Mouse (Mus musculus): ENCODE results near the gene Sympk. TPM values are rescaled to one million over a fixed set of nuclear protein-coding genes. Genes with fewer than 3 reads are reported as not detected.
"Not testable (repeated sequence)": the region's sequence is repeated elsewhere in the genome, so short reads cannot be mapped to it uniquely, and the experiment has no call there.

Gene Sympk
- polyA plus RNA-seq, 1 experiment, result 71.8 TPM

DNA sequence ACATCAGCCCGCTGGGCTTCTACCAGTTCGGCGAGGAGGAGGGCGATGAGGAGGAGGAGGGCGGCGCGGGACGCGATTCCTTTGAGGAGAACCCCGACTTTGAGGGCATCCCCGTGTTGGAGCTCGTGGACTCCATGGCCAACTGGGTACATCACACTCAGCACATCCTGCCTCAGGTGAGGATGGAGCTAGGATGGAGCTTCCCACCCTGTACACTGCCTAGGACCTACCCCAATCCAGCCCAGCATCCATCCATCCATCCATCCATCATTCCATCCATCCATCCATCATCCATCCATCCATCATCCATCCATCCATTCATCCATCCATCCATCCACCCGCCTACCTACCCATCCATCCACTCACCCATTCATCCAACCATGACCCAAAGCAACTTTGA, 41.7 kb downstream of the Sympk start:
- peaks cover 19% of the 10 kb centered on the region for H3K27me3 ChIP-seq (ENCODE audit: control insufficient read depth, insufficient read depth, low read length)
- TF ChIP-seq CTCF (IDR thresholded peaks at IDR 0.05; ENCODE audit: extremely low read depth, insufficient read length, insufficient replicate concordance, low read depth, low read length), result no peak
- no peak for TF ChIP-seq POLR2A (IDR thresholded peaks at IDR 0.05; ENCODE audit: low read depth, low read length)
- no peak overlapping the region for H3K4me3 ChIP-seq (ENCODE audit: low read depth, low read length)
- H3K36me3 ChIP-seq (ENCODE audit: control insufficient read depth, insufficient read depth, low read length), result no peaks in the 10 kb centered on the region
- WGBS, result 45% methylated on average over 13 of the region's 13 CpGs
- no peaks in the 10 kb centered on the region for H3K4me1 ChIP-seq (ENCODE audit: control insufficient read depth, insufficient read depth, insufficient read length, low read length)
- H3K27ac ChIP-seq (ENCODE audit: insufficient read depth, low read depth, low read length), result no peak overlapping the region

DNA sequence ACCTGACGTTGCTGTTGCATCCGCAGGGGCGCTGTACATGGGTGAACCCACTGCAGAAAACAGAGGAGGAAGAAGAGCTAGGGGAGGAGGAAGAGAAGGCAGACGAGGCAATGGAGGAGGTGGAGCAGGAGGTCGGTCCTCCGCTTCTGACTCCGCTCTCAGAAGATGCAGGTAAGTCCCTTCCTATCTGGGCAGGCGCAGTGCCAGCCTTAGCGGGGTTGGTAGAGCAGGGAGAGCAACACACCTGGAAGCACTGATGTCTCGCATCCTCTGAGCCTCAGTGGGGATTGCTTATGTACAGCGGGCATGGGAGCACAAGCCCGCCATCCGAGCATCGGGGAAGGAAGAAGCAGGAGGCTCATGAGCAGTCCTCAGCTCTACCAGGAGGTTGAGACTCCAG, 42.9 kb downstream of the Sympk start:
- H3K4me3 ChIP-seq (ENCODE audit: low read depth, low read length), result no peak overlapping the region
- no peaks in the 10 kb centered on the region for H3K4me1 ChIP-seq (ENCODE audit: control insufficient read depth, insufficient read depth, insufficient read length, low read length)
- 41% methylated on average over 14 of the region's 14 CpGs for WGBS
- no peaks in the 10 kb centered on the region for H3K36me3 ChIP-seq (ENCODE audit: control insufficient read depth, insufficient read depth, low read length)
- no peak overlapping the region for H3K27ac ChIP-seq (ENCODE audit: insufficient read depth, low read depth, low read length)
- peaks cover 19% of the 10 kb centered on the region for H3K27me3 ChIP-seq (ENCODE audit: control insufficient read depth, insufficient read depth, low read length)
- TF ChIP-seq POLR2A (IDR thresholded peaks at IDR 0.05; ENCODE audit: low read depth, low read length) (no peak), CTCF (IDR thresholded peaks at IDR 0.05; ENCODE audit: extremely low read depth, insufficient read length, insufficient replicate concordance, low read depth, low read length) (no peak)

DNA sequence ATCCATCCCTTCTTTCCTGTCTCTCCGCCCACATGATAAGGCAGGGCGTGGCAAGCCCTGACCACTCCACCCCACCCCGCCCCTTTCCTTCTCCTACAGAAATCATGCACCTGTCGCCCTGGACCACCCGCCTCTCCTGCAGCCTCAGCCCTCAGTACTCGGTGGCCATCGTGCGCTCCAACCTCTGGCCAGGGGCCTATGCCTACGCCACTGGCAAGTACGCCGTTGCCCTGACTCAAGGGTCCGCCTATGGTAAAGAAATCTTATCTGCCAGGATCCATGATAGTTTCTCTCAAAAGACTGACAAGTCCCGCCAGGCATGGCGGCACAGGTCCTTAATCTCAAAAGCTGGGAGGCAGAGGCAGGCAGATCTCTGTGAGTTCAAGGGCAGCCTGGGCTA, 43.8 kb downstream of the Sympk start:
- no peak for TF ChIP-seq CTCF (IDR thresholded peaks at IDR 0.05; ENCODE audit: extremely low read depth, insufficient read length, insufficient replicate concordance, low read depth, low read length)
- no peak for TF ChIP-seq POLR2A (IDR thresholded peaks at IDR 0.05; ENCODE audit: low read depth, low read length)
- WGBS, result 47% methylated on average over 14 of the region's 14 CpGs

DNA sequence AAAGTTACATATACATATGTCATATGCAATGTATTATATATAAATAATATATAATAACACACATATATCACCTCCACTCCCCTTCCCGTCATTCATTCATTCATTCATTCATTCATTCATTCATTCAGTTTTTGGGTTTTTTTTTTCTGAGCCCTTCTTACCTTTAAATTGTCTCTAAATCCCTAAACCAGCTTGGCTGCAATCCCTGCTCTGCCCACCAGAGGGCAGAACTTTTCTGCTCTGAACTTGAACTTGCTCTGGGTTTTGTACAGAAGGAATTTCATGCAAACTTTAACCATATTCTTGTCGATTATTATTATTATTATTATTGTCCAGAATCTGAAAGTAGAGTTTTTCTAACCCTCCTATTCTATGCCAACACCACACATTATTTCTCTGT, 44.5 kb downstream of the Sympk start:
- no peak for TF ChIP-seq POLR2A (IDR thresholded peaks at IDR 0.05; ENCODE audit: low read depth, low read length)
- TF ChIP-seq CTCF (IDR thresholded peaks at IDR 0.05; ENCODE audit: extremely low read depth, insufficient read length, insufficient replicate concordance, low read depth, low read length), result peak; percentile 39; the same call in 1 of the 2 replicates
- Histone ChIP-seq H3K27me3 (ENCODE audit: control insufficient read depth, insufficient read depth, low read length) (peaks cover 19% of the 10 kb centered on the region), H3K36me3 (ENCODE audit: control insufficient read depth, insufficient read depth, low read length) (no peaks in the 10 kb centered on the region), H3K4me3 (ENCODE audit: low read depth, low read length) (no peak overlapping the region), H3K27ac (ENCODE audit: insufficient read depth, low read depth, low read length) (no peak overlapping the region), H3K4me1 (ENCODE audit: control insufficient read depth, insufficient read depth, insufficient read length, low read length) (no peaks in the 10 kb centered on the region)
- WGBS, result 0% methylated on average over 2 of the region's 2 CpGs

More for the DNA sequence above, 43.8 kb downstream of the Sympk start:
- H3K36me3 ChIP-seq (ENCODE audit: control insufficient read depth, insufficient read depth, low read length), result no peaks in the 10 kb centered on the region
- no peak overlapping the region for H3K27ac ChIP-seq (ENCODE audit: insufficient read depth, low read depth, low read length)
- H3K27me3 ChIP-seq (ENCODE audit: control insufficient read depth, insufficient read depth, low read length), result peaks cover 19% of the 10 kb centered on the region
- H3K4me3 ChIP-seq (ENCODE audit: low read depth, low read length), result no peak overlapping the region
- H3K4me1 ChIP-seq (ENCODE audit: control insufficient read depth, insufficient read depth, insufficient read length, low read length), result no peaks in the 10 kb centered on the region

DNA sequence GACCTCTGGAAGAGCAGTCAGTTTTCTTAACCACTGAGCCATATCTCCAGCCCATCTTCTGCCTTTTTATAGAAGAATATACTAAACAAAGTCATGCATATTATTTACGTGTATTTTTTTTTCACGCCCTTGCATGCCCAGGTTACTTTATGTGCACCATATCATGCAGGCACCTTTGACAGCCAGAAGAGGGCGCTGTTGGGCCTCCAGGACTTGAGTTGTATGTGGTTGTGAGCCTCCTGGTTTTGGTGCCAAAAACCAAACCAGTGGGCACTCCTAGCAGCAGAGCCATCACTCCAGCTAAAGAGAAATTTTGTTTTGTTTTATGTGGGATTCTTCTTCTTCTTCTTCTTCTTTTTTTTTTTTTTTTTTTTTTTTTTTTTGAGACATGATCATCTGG, 45.3 kb downstream of the Sympk start:
- no peak overlapping the region for H3K27ac ChIP-seq (ENCODE audit: insufficient read depth, low read depth, low read length)
- H3K4me3 ChIP-seq (ENCODE audit: low read depth, low read length), result no peak overlapping the region
- 53% methylated on average over 3 of the region's 3 CpGs for WGBS
- no peaks in the 10 kb centered on the region for H3K4me1 ChIP-seq (ENCODE audit: control insufficient read depth, insufficient read depth, insufficient read length, low read length)
- no peak for TF ChIP-seq POLR2A (IDR thresholded peaks at IDR 0.05; ENCODE audit: low read depth, low read length)
- peak; percentile 51; the same call in 1 of the 2 replicates for TF ChIP-seq CTCF (IDR thresholded peaks at IDR 0.05; ENCODE audit: extremely low read depth, insufficient read length, insufficient replicate concordance, low read depth, low read length)
- no peaks in the 10 kb centered on the region for H3K36me3 ChIP-seq (ENCODE audit: control insufficient read depth, insufficient read depth, low read length)
- peaks cover 19% of the 10 kb centered on the region for H3K27me3 ChIP-seq (ENCODE audit: control insufficient read depth, insufficient read depth, low read length)

DNA sequence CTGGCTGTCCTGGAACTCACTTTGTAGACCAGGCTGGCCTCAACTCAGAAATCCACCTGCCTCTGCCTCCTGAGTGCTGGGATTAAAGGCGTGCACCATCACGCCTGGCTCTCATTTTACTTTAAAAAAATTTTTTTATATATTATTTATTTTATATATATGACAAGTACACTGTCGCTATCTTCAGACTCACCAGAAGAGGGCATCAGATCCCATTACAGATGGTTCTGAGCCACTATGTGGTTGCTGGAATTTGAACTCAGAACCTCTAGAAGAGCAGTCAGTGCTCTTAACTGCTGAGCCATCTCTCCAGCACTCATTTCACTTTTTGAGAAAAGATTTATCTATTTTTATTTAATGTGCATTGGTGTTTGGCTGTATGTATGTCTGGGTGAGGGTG, 46.8 kb downstream of the Sympk start:
- WGBS, result 42% methylated on average over 3 of the region's 3 CpGs
- H3K4me3 ChIP-seq (ENCODE audit: low read depth, low read length); H3K36me3 ChIP-seq (ENCODE audit: control insufficient read depth, insufficient read depth, low read length); H3K27ac ChIP-seq (ENCODE audit: insufficient read depth, low read depth, low read length); H3K4me1 ChIP-seq (ENCODE audit: control insufficient read depth, insufficient read depth, insufficient read length, low read length): not testable (repeated sequence)
- H3K27me3 ChIP-seq (ENCODE audit: control insufficient read depth, insufficient read depth, low read length), result peaks cover 12% of the 10 kb centered on the region

DNA sequence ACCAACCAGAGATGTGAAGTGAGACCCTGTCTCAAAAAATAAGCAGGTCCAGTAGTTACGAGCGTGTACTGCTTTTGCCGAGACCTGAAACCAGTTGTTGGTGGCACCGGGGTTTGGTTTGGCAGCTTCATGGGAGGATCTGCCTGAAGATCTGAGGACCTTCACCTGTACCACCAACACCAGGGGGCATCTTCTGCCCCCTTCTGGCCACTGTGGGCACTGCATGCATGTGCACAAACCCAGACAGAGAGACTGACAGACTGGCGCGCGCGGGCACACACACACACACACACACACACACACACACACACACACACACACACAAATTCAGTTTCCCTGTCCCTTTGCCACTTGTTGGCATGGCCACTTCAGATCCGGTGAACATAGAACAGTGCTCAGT, 49.3 kb downstream of the Sympk start:
- no peak overlapping the region for H3K4me3 ChIP-seq (ENCODE audit: low read depth, low read length)
- WGBS, result 78% methylated on average over 9 of the region's 9 CpGs

DNA sequence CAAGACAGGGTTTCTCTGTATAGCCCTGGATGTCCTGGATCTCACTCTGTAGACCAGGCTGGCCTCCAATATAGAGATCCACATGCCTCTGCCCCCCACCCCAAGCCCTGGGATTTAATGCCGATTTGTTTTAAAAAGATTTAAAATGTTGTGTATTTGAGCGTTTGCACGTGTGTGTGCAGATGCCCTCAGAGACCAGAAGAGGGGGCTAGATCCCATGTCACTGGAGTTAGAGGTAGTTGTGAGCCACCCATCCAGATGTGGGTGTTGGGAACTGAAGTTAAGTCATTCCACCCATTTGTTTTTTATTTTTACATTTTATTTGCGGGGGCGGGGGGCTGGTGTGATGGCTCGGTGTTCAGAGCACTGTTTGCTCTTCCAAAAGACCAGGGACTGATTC, 50.3 kb downstream of the Sympk start:
- Histone ChIP-seq H3K27ac (ENCODE audit: insufficient read depth, low read depth, low read length) (no peak overlapping the region), H3K36me3 (ENCODE audit: control insufficient read depth, insufficient read depth, low read length) (no peaks in the 10 kb centered on the region), H3K4me3 (ENCODE audit: low read depth, low read length) (no peak overlapping the region), H3K4me1 (ENCODE audit: control insufficient read depth, insufficient read depth, insufficient read length, low read length) (peaks cover 10% of the 10 kb centered on the region), H3K27me3 (ENCODE audit: control insufficient read depth, insufficient read depth, low read length) (peaks cover 6% of the 10 kb centered on the region; the same call in 1 of the 2 replicates)
- WGBS, result 92% methylated on average over 6 of the region's 6 CpGs
- TF ChIP-seq CTCF (IDR thresholded peaks at IDR 0.05; ENCODE audit: extremely low read depth, insufficient read length, insufficient replicate concordance, low read depth, low read length), result no peak
- TF ChIP-seq POLR2A (IDR thresholded peaks at IDR 0.05; ENCODE audit: low read depth, low read length), result no peak

More for the DNA sequence above, 49.3 kb downstream of the Sympk start:
- TF ChIP-seq CTCF (IDR thresholded peaks at IDR 0.05; ENCODE audit: extremely low read depth, insufficient read length, insufficient replicate concordance, low read depth, low read length) (peak; percentile 48; the same call in 1 of the 2 replicates), POLR2A (IDR thresholded peaks at IDR 0.05; ENCODE audit: low read depth, low read length) (no peak)
- H3K4me1 ChIP-seq (ENCODE audit: control insufficient read depth, insufficient read depth, insufficient read length, low read length), result peaks cover 10% of the 10 kb centered on the region
- no peak overlapping the region for H3K27ac ChIP-seq (ENCODE audit: insufficient read depth, low read depth, low read length)
- no peaks in the 10 kb centered on the region for H3K36me3 ChIP-seq (ENCODE audit: control insufficient read depth, insufficient read depth, low read length)
- H3K27me3 ChIP-seq (ENCODE audit: control insufficient read depth, insufficient read depth, low read length), result peaks cover 6% of the 10 kb centered on the region; the same call in 1 of the 2 replicates
